Mouse (Mus musculus) small intestine, adult 2 months (tissue): ENCODE measurements around the gene Sin3b.

Source experiments
- CTCF ChIP-seq: fragments of 200-500 bp; IDR thresholded peaks from 2 replicates; pipeline ENCODE4 v1.5.1; 2012; ENCODE audit warnings: low read depth, mild to moderate bottlenecking, control low read depth, inconsistent platforms, low read length, moderate library complexity, mixed read lengths; ENCODE audit not compliant: insufficient replicate concordance, insufficient read length; ENCODE audit errors: extremely low read depth
- POLR2A ChIP-seq: fragments of 200-500 bp; IDR thresholded peaks from 2 replicates; pipeline ENCODE4 v1.6.1; 2012; ENCODE audit warnings: low read depth, mild to moderate bottlenecking, control low read depth, inconsistent platforms, low read length, moderate library complexity

- no peak for TF ChIP-seq CTCF
- TF ChIP-seq POLR2A = no peak
Observed at GRCm38 (mm10) chr8:72753781-72754180, 30.7 kb downstream of the Sin3b start.
